Mouse (Mus musculus) heart, postnatal 0 days (tissue): ENCODE measurements around the gene Btbd16. TPM values are rescaled to one million over a fixed set of nuclear protein-coding genes. Genes with fewer than 3 reads are reported as not detected.

Source experiments
- ATAC-seq: fragments of 200-750 bp; cut with Nextera tagmentation; 2 replicates; pipeline ENCODE4 v1.8.0; 2017; ENCODE audit warnings: low read depth, moderate number of reproducible peaks, moderate library complexity; ENCODE audit not compliant: insufficient read depth
- DNase-seq: peaks from one replicate; pipeline ENCODE4 v3.0.0-alpha.2; 2016; ENCODE audit warnings: low spot score
- H3K27ac ChIP-seq: fragments of 300-500 bp; sonication (generic); 2 replicates; pipeline ENCODE4 v1.5.1; 2014; ENCODE audit warnings: low read depth, mild to moderate bottlenecking
- H3K27me3 ChIP-seq: fragments of 300-500 bp; sonication (generic); 2 replicates; pipeline ENCODE4 v1.6.1; 2014; ENCODE audit warnings: low read length, mixed read lengths; ENCODE audit not compliant: control insufficient read depth, insufficient read depth
- H3K36me3 ChIP-seq: fragments of 300-500 bp; sonication (generic); replicated peaks from 2 replicates; pipeline ENCODE4 v1.6.1; 2014; ENCODE audit warnings: low read length, mixed read lengths; ENCODE audit not compliant: control insufficient read depth, insufficient read depth
- H3K4me1 ChIP-seq: fragments of 300-500 bp; sonication (generic); 2 replicates; pipeline ENCODE4 v1.6.1; 2014; ENCODE audit warnings: antibody characterized with exemption; ENCODE audit not compliant: control insufficient read depth, insufficient read depth
- H3K4me2 ChIP-seq: fragments of 300-500 bp; sonication (generic); 2 replicates; pipeline ENCODE4 v1.6.1; 2014; ENCODE audit warnings: low read depth, mild to moderate bottlenecking, low read length, moderate library complexity
- H3K4me3 ChIP-seq: fragments of 300-500 bp; sonication (generic); 2 replicates; pipeline ENCODE4 v1.5.1; 2014; ENCODE audit warnings: low read depth, low read length
- H3K9ac ChIP-seq: fragments of 300-500 bp; sonication (generic); replicated peaks from 2 replicates; pipeline ENCODE4 v1.6.1; 2014; ENCODE audit warnings: low read depth, low read length, mixed read lengths
- H3K9me3 ChIP-seq: fragments of 300-500 bp; sonication (generic); replicated peaks from 2 replicates; pipeline ENCODE4 v1.6.1; 2016; ENCODE audit warnings: low read length; ENCODE audit not compliant: control insufficient read depth
- CTCF ChIP-seq: IDR thresholded peaks from 2 replicates; pipeline ENCODE4 v1.5.1; 2016; ENCODE audit warnings: antibody characterized with exemption, control low read depth, low read depth
- EP300 ChIP-seq: IDR thresholded peaks from 2 replicates; pipeline ENCODE4 v1.6.1; 2016; ENCODE audit warnings: antibody characterized with exemption, low read depth
- WGBS: fragments of 180-500 bp; shearing (Covaris S2); extraction: QIAGEN DNeasy Blood & Tissue Kit; methylation state at CpG from one replicate; pipeline ENCODE4 v1.1.7; 2014; 5-methylcytosine and 5-hydroxymethylcytosine counted together
- polyA plus RNA-seq: library from polyadenylated mRNA; unstranded; fragments of >200 nt; fragmentation: Nextera tagmentation; extraction: Ambion mirVana; gene quantifications from 2 replicates; pipeline ENCODE4 v1.2.1, GENCODE M21; 2015
- total RNA-seq: library from RNA; depleted of rRNA; stranded (reverse); fragments of >200 nt; gene quantifications from 2 replicates; pipeline ENCODE4 v1.2.3, GENCODE M21; 2014; ENCODE audit warnings: low replicate concordance

The Btbd16 gene
- total and polyA plus RNA-seq, 2 experiments from 2014 or later, result 0.25 TPM; not detected in 1

- ATAC-seq (no peak), DNase-seq (no peak)
- Histone ChIP-seq H3K9me3 (no peaks in the 10 kb centered on the region), H3K27ac (0 out of 2 replicates have a peak overlapping the region, but pooled peaks have one; percentile 20), H3K27me3 (no peaks in the 10 kb centered on the region), H3K4me3 (no peak overlapping the region), H3K36me3 (peaks cover 90% of the 10 kb centered on the region), H3K9ac (no peak overlapping the region), H3K4me2 (no peak overlapping the region), H3K4me1 (no peaks in the 10 kb centered on the region)
- WGBS, result 78% methylated on average over 6 of the region's 6 CpGs
- TF ChIP-seq CTCF (no peak), EP300 (no peak)
Observed at GRCm38 (mm10) chr7:130732908-130733307, 41.0 kb upstream of the Btbd16 start.

- Histone ChIP-seq H3K4me2 (no peak overlapping the region), H3K27me3 (no peaks in the 10 kb centered on the region), H3K27ac (0 out of 2 replicates have a peak overlapping the region, but pooled peaks have one; percentile 20), H3K4me1 (no peaks in the 10 kb centered on the region; the same call in 1 of the 2 replicates), H3K36me3 (peaks cover 91% of the 10 kb centered on the region), H3K9me3 (no peaks in the 10 kb centered on the region), H3K9ac (no peak overlapping the region), H3K4me3 (no peak overlapping the region)
- TF ChIP-seq EP300 (no peak), CTCF (no peak)
- 95% methylated on average over 8 of the region's 8 CpGs for WGBS
- DNase-seq, result no peak
- no peak for ATAC-seq
Observed at GRCm38 (mm10) chr7:130733423-130733822, 40.4 kb upstream of the Btbd16 start.

DNA sequence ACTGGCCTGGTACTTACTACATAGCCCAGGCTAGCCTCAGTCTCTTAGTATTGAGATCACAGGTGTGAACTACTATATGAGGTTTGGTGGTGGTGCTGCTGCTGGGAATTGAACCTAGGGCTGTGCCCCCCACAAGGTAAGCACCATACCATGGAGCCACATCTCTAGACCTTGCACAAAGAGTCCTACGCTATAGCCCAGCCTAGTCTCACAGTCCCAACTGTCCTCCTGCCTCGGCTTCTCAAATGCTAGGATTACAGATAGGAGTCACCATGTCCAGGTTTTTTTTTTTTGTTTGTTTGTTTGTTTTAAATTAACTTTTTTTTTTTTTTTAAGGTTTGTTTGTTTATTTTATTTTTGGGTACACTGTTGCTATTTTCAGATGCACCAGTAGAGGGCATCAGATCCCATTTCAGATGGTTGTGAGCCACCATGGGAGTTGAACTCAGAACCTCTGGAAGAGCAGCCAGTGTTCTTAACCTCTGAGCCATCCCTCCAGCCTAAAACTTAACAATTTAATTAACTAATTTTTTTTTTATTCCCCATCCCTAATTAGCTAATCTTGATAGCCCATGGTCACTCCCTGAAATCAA is 39.6 kb upstream of the Btbd16 start:
- Histone ChIP-seq H3K9ac (no peak overlapping the region), H3K36me3 (peaks cover 91% of the 10 kb centered on the region), H3K4me3 (no peak overlapping the region), H3K4me2 (no peak overlapping the region), H3K9me3 (no peaks in the 10 kb centered on the region), H3K27me3 (no peaks in the 10 kb centered on the region), H3K27ac (no peak overlapping the region), H3K4me1 (no peaks in the 10 kb centered on the region; the same call in 1 of the 2 replicates)
- no peak for DNase-seq
- 93% methylated on average over 2 of the region's 2 CpGs for WGBS
- no peak for ATAC-seq
- TF ChIP-seq EP300 (no peak), CTCF (peak; percentile 23; the same call in 1 of the 2 replicates)

- no peak for TF ChIP-seq EP300
- TF ChIP-seq CTCF, result peak; percentile 22; the same call in 1 of the 2 replicates
- ATAC-seq (no peak), DNase-seq (no peak)
- Histone ChIP-seq H3K4me3 (no peak overlapping the region), H3K9me3 (no peaks in the 10 kb centered on the region), H3K27ac (no peak overlapping the region), H3K36me3 (peaks cover 97% of the 10 kb centered on the region), H3K27me3 (no peaks in the 10 kb centered on the region), H3K4me1 (no peaks in the 10 kb centered on the region; the same call in 1 of the 2 replicates), H3K9ac (no peak overlapping the region), H3K4me2 (no peak overlapping the region)
- 75% methylated on average over 4 of the region's 4 CpGs for WGBS
Observed at GRCm38 (mm10) chr7:130741099-130741498, 32.8 kb upstream of the Btbd16 start.

DNA sequence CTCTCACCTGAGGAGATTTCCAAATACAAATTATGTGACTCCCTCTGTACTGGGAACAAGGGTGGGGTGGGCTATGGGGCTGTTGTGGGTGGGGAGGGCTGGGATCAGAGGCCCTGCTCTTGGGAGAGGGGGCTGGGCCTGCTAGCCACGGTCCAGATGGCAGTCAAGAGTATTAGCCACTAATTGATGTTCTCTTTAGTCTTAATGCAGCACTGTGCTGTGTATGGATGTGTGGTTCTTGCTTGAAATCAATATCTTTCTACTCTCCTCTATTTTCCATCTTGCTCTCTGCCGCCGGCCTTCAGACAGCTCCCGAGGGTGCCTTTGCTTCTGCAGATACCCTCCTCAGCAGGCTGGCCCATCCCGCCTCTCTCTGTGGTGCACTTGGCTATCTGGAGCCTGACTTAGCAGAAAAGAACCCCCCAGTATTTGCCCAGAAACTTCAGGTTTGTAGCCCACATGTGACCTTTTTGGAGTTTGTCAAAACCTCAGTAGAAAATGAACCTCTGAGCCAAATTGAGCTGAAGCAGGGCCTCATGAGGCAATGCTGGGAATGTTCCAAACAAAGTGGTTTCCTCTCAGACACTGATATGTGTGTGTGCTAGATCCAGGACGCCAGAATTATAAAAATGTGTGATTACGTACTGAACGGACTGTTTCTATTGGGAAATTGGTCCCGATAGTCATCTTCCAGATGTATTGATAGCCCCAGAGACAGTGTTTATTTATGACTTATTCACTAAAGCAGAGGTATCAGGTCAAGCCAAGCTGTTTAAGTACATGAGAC is 30.4 kb upstream of the Btbd16 start:
- peak; percentile 54; the same call in 1 of the 2 replicates for ATAC-seq
- no peak overlapping the region for H3K27ac ChIP-seq
- WGBS, result 69% methylated on average over 9 of the region's 9 CpGs

More for the DNA sequence above, 30.4 kb upstream of the Btbd16 start:
- H3K4me1 ChIP-seq, result no peaks in the 10 kb centered on the region; the same call in 1 of the 2 replicates
- TF ChIP-seq CTCF, result no peak
- no peak for TF ChIP-seq EP300
- DNase-seq, result no peak
- peaks cover 85% of the 10 kb centered on the region for H3K36me3 ChIP-seq
- no peak overlapping the region for H3K9ac ChIP-seq
- no peaks in the 10 kb centered on the region for H3K27me3 ChIP-seq
- H3K9me3 ChIP-seq, result no peaks in the 10 kb centered on the region
- no peak overlapping the region for H3K4me2 ChIP-seq
- no peak overlapping the region for H3K4me3 ChIP-seq
